Mouse (Mus musculus) E14TG2a.4 (cell line): ENCODE data around the gene Hist1h2bj.

Experiments used
- H3K27me3 ChIP-seq: 2 replicates; pipeline ENCODE4 v1.6.1; 2014; ENCODE audit warnings: low read length, control low read depth; ENCODE audit not compliant: insufficient read depth
- H3K36me3 ChIP-seq: 2 replicates; pipeline ENCODE4 v1.6.1; 2014; ENCODE audit warnings: low read length, control low read depth; ENCODE audit not compliant: insufficient read depth
- H3K4me1 ChIP-seq: replicated peaks from 2 replicates; pipeline ENCODE4 v1.6.1; 2014; ENCODE audit warnings: low read depth, low read length, control low read depth
- H3K4me3 ChIP-seq: replicated peaks from 2 replicates; pipeline ENCODE4 v1.5.1; 2014; ENCODE audit warnings: mild to moderate bottlenecking, low read length
- H3K9me3 ChIP-seq: 2 replicates; pipeline ENCODE4 v1.6.1; 2014; ENCODE audit warnings: low read length, control low read depth
- CTCF ChIP-seq: conservative IDR thresholded peaks from 2 replicates; pipeline ENCODE4 v1.5.1; 2014; ENCODE audit warnings: low read length
- NANOG ChIP-seq: IDR thresholded peaks from 2 replicates; pipeline ENCODE4 v1.6.1; 2014; ENCODE audit warnings: borderline replicate concordance, low read length, mixed read lengths
- POU5F1 ChIP-seq: IDR thresholded peaks from 2 replicates; pipeline ENCODE4 v1.6.1; 2014; ENCODE audit warnings: low read length, borderline replicate concordance

The Hist1h2bj gene

DNA sequence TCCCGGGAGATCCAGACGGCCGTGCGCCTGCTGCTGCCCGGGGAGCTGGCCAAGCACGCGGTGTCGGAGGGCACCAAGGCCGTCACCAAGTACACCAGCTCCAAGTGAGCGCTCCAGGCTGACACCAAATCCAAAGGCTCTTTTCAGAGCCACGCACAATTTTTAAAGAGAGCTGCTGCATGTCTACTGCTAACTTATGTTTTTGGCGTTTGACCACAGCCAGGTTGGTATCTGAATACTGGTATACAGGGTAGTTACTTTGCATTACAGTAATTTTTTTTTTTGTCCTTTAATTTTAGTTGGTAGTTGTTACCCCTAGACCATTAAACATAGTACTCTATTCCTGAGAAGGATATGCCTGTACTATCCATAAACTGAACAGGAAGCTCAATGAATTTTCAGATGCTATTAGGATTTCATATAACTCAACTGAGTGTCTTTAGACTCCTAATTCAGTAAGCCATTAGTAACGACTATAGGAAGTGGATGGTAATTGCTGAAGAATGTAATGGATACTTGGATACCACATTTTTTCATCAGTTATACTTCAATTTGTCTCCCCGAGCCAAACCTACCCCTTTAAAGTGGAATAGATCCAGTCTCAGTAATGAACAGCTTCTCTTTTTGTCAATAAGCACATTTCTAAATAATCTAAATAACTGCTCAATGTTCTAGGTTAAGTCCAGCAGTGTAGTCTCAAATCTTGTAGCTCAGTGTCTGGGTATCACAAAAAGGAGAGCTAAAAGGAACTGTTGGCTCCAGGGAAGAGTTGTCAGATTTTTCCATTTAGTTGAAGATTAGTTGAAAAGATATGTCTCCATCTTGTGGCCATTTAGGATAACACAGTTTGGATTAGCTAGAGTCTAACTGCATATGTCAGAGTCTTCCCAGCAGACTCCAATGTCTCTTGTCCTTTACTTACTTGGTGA is 753 bp downstream of the Hist1h2bj start:
- H3K9me3 ChIP-seq, result no peaks in the 10 kb centered on the region
- peak overlapping the region; percentile 64 for H3K4me3 ChIP-seq
- H3K27me3 ChIP-seq, result no peaks in the 10 kb centered on the region; the same call in 1 of the 2 replicates
- H3K36me3 ChIP-seq, result no peaks in the 10 kb centered on the region
- TF ChIP-seq POU5F1, result no peak
- no peak for TF ChIP-seq NANOG
- peak; percentile 53 for TF ChIP-seq CTCF
- peaks cover 48% of the 10 kb centered on the region for H3K4me1 ChIP-seq

DNA sequence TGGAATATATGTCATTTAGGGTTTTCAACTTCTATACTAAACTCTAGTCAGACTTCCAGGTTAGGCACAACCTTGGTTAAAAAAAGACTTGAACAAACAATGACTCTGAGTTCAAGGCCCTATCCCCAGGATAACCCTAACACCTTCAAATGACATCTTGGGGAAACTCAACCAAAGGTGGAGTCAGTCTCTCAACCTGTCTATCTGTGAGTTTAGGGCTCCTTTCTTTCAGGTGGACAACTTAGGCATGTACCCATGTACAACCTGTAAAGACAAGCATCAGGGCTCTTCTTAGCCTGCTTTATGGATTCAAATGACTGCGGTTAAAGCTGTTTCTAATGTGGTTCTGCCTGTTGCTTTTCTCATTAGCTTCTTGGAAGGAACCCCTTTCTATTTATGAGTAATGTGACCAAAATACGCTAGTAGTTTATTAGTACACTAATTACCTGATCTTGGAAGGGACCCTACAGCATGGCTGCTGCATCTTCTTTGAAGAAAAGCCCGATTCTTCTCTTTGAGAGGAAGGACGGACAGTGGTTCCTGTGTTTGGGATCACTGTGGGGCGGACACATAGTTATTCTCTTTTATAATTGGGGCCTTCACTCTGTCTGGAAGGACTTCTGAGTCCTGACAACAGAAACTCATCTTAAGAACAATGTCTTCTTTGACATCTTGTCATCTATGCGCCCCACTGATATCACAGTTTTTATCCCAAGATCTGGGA is 1.6 kb downstream of the Hist1h2bj start:
- Histone ChIP-seq H3K36me3 (no peaks in the 10 kb centered on the region), H3K4me3 (no peak overlapping the region), H3K9me3 (no peaks in the 10 kb centered on the region), H3K27me3 (no peaks in the 10 kb centered on the region; the same call in 1 of the 2 replicates), H3K4me1 (peaks cover 45% of the 10 kb centered on the region)
- no peak for TF ChIP-seq POU5F1
- no peak for TF ChIP-seq NANOG
- TF ChIP-seq CTCF, result no peak

DNA sequence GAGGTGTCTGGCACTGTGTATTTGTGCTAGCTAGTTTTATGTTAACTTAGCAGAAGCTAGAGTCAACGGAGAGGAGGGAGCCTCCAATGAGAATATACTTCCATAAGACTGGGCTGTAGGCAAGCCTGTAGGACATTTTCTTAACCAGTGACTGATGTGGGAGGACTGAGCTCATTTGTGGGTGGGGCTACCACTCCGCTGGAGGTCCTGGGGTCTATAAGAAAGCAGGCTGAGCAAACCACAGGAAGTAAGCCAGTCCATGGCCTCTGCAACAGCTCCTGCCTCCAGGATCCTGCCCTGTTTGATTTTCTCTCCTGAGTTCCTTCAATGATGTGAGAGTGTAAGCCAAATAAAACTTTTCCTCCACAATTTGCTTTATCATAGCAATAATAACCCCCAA is 2.3 kb downstream of the Hist1h2bj start:
- H3K9me3 ChIP-seq, result no peaks in the 10 kb centered on the region
- peaks cover 48% of the 10 kb centered on the region for H3K4me1 ChIP-seq
- no peak for TF ChIP-seq CTCF
- H3K4me3 ChIP-seq, result no peak overlapping the region
- H3K27me3 ChIP-seq, result no peaks in the 10 kb centered on the region; the same call in 1 of the 2 replicates
- H3K36me3 ChIP-seq, result no peaks in the 10 kb centered on the region

DNA sequence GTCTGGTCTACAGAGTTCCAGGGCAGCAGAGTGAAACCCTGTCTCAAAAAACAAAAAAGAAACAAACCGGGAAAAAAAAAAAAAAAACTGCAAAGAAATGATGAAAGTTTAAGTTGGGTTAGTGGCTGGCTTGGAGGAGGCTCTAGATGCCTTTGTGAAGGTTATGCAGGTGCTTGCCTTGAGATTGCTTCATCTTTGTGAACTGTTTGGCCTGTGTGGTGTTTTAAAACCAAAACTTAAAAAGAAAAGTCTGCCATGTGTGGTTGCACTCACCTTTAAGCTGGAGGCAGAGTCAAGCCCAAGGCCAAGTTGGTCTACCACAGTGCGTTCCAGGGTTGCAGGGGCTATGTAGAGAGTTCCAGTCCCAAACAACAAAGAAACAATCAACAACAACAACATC is 6.0 kb downstream of the Hist1h2bj start:
- H3K4me3 ChIP-seq, result no peak overlapping the region
- H3K27me3 ChIP-seq, result peaks cover 8% of the 10 kb centered on the region
- H3K9me3 ChIP-seq, result no peaks in the 10 kb centered on the region
- TF ChIP-seq CTCF, result no peak
- TF ChIP-seq POU5F1, result no peak
- no peak for TF ChIP-seq NANOG
- no peaks in the 10 kb centered on the region for H3K36me3 ChIP-seq
- peaks cover 49% of the 10 kb centered on the region for H3K4me1 ChIP-seq

DNA sequence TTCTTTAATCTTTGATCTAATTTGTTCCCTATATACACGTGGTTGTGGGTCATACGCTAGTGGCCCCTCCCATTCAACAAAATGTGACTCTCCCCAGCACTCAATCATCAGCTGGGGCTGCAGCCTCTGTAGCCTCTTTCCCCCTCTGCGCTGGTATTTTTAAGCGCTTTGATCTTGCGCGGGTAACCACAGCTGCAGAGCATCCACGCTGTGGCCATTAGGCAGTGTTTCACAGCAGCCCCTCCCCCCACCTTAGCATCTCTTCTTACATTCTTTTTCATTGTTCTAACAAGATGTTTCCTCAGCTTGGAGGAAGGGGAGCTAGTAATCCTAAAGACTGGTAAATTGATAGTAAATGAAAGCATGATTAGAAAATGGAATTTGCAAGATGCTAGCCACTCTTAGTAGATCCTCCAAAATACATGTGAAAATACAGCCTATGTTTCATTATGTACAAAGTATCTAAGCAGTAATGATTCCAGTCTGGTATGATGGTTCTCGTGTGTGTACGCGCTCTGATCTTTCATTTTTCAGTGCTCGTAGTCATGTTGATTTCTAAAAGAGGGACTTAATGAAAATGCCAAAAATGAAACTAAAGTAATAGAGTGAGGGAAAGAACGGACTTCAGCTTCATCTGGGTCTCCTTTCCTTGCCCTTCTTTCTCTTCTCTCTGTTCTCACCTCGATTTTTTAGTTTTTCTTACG is 6.9 kb downstream of the Hist1h2bj start:
- H3K36me3 ChIP-seq, result no peaks in the 10 kb centered on the region
- H3K27me3 ChIP-seq, result peaks cover 8% of the 10 kb centered on the region
- H3K4me1 ChIP-seq, result peaks cover 40% of the 10 kb centered on the region
- peak overlapping the region; percentile 80 for H3K4me3 ChIP-seq
- no peaks in the 10 kb centered on the region for H3K9me3 ChIP-seq
- TF ChIP-seq POU5F1 (no peak), CTCF (no peak), NANOG (no peak)

DNA sequence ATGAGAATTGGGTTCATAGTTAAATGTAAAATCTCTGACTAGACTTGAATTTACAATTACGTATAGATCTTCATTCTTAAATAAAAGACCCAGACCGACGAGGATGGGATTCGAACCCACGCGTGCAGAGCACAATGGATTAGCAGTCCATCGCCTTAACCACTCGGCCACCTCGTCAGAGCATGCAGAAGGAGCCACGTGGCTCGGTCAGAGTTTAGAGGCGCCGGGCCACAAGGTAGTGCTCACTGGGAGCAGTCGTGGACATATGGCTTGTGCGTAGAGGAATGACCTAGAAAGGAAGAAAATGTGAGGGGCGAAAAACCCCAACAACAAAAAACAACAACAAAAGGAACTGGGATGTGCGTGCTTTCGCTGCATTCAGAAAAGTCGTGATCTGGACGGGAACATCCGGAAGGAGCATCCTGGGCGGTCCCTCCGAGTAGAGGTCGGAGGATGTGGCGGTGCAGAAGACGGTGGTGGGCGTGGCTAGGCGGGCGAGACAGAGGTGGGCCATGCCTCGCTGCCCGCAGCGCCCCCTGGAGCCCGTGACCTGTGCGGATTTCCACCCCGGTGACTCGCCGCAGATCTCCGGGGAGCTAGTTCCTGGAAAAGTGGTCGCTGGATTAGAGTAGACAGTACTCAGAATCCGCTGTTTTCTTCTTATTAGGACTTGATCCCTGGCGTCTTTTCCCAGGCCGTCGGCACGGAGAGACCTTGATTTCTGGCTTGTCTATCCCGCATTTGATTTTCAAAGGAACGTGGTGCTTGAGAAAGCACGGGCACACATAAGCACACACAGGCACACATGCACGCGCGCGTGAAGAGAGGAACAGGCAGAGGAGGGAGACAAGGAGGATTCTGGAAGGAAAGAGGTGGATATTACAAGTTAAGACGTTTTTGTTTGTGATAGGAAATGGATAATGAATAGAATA is 7.8 kb downstream of the Hist1h2bj start:
- Histone ChIP-seq H3K9me3 (no peaks in the 10 kb centered on the region), H3K27me3 (peaks cover 14% of the 10 kb centered on the region), H3K4me1 (peaks cover 33% of the 10 kb centered on the region), H3K36me3 (no peaks in the 10 kb centered on the region), H3K4me3 (peak overlapping the region; percentile 80)
- TF ChIP-seq CTCF (peak; percentile 37; the same call in 1 of the 2 replicates), POU5F1 (no peak)

DNA sequence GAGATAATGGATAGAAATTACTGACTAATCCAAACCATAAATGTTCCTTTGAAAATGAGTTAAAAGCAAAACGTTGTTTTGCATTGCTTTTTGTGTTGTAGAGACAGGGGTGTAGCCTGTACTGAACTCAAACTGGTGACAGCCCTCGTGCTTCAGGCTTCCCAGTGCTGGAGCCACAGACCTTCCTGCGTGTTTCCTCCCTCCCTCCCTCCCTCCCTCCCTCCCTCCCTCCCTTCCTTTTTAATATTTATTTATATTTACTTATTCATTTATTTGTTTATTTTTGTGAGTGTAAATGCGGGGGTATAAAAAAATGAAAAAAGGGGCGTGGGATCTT is 8.5 kb downstream of the Hist1h2bj start:
- TF ChIP-seq NANOG, result no peak
- TF ChIP-seq CTCF, result no peak
- no peak for TF ChIP-seq POU5F1
- no peaks in the 10 kb centered on the region for H3K9me3 ChIP-seq
- H3K4me3 ChIP-seq, result peak overlapping the region; percentile 80
- peaks cover 33% of the 10 kb centered on the region for H3K4me1 ChIP-seq
- peaks cover 16% of the 10 kb centered on the region for H3K27me3 ChIP-seq
- H3K36me3 ChIP-seq, result no peaks in the 10 kb centered on the region

DNA sequence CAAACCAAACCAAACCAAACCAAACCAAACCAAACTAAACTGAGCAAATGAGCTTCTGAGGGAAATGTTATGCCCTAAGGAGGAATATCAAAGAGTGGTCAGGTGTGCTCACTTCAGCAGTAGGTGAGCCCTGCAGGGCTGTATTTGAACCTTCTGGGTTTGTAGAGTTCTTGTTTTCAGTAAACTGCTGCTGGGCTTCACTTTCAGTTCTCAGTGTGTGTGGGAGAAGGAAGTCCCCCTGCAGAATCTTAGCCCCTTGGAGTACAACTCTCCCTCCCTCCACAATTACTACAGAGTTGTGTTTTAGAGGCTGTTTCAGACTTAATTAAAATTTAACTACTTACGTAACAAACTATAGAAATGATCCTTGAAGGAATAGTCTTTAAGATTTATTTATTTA is 10.7 kb downstream of the Hist1h2bj start:
- H3K4me3 ChIP-seq, result no peak overlapping the region
- H3K4me1 ChIP-seq, result peaks cover 22% of the 10 kb centered on the region
- H3K36me3 ChIP-seq, result no peaks in the 10 kb centered on the region
- H3K27me3 ChIP-seq, result peaks cover 16% of the 10 kb centered on the region; the same call in 1 of the 2 replicates
- TF ChIP-seq NANOG, result no peak
- H3K9me3 ChIP-seq, result 0 out of 2 replicates have a peak, but pooled peaks cover 4% of the 10 kb centered on the region
